Comparison of ENCODE assay signal across 9 mouse cellular contexts in genomic region chr9:116059156-116059555, GRCm38 (mm10).
DNase-seq lines count a peak whose midpoint lies in the region; ATAC-seq and TF ChIP-seq lines count a peak whose summit lies in the region.
"Had no signal": no experiment of that assay in that cellular context is flagged by ENCODE, and none has a peak within 500 bp of the region (broad histone marks: within the 10 kb centered on the region; RNA-seq: fewer than 3 reads in every experiment).

No protein-coding gene starts in this region.

- peak; percentile 90 for ATAC-seq in common myeloid progenitor, adult 5-6 weeks (replicated peaks; ENCODE audit: low read depth, poor library complexity, severe bottlenecking)

- no peaks in the 10 kb centered on the region for H3K4me1 ChIP-seq in lung, adult 2 months (ENCODE audit: control insufficient read depth, insufficient read depth, low read length)
- H3K4me1 ChIP-seq in cerebellum, adult 2 months (ENCODE audit: control insufficient read depth, insufficient read depth, low read length): no peaks in the 10 kb centered on the region
- H3K4me1 ChIP-seq: embryonic facial prominence, embryonic 15.5 days; liver, embryonic 15.5 days had no signal

- no peak for TF ChIP-seq POLR2A in lung, adult 2 months (IDR thresholded peaks at IDR 0.05; ENCODE audit: borderline replicate concordance, extremely low read depth, low read depth, low read length)
- TF ChIP-seq POLR2A in cerebellum, adult 2 months (IDR thresholded peaks at IDR 0.05; ENCODE audit: borderline replicate concordance, insufficient read depth, low read length): no peak

- 25% methylated on average over 4 of the region's 4 CpGs for WGBS in lung, adult 2 months
- WGBS in cerebellum, adult 2 months: 63% methylated on average over 4 of the region's 4 CpGs

- intact Hi-C loops in left cerebral cortex, postnatal 4 days (cut with DNase I): no loop called here
- intact Hi-C loops in gastrocnemius, postnatal 14 days (cut with DNase I; ENCODE audit: low total_unique reads): no loop called here

- no peaks in the 10 kb centered on the region for H3K27me3 ChIP-seq in splenic B cell, adult 2 months (ENCODE audit: control insufficient read depth, insufficient read depth, low read length, poor library complexity, severe bottlenecking)
- H3K27me3 ChIP-seq in cerebellum, adult 2 months (ENCODE audit: control insufficient read depth, insufficient read depth, low read length): no peaks in the 10 kb centered on the region
- H3K27me3 ChIP-seq: embryonic facial prominence, embryonic 15.5 days; liver, embryonic 15.5 days had no signal

- peak; percentile 42 for TF ChIP-seq CTCF in lung, adult 2 months (IDR thresholded peaks at IDR 0.05; ENCODE audit: insufficient read depth, low read length)
- TF ChIP-seq CTCF in cerebellum, adult 2 months (IDR thresholded peaks at IDR 0.05; ENCODE audit: borderline replicate concordance, insufficient read depth, low read depth, low read length): no peak

- no peak overlapping the region for H3K27ac ChIP-seq in cerebellum, adult 2 months (ENCODE audit: insufficient read depth, low read length)
- H3K27ac ChIP-seq: embryonic facial prominence, embryonic 15.5 days; liver, embryonic 15.5 days had no signal

- no peak overlapping the region for H3K4me3 ChIP-seq in lung, adult 2 months (replicated peaks; ENCODE audit: extremely low read depth, low read depth, low read length)
- no peak overlapping the region for H3K4me3 ChIP-seq in cerebellum, adult 2 months (replicated peaks; ENCODE audit: insufficient read depth, low read depth, low read length)
- H3K4me3 ChIP-seq: embryonic facial prominence, embryonic 15.5 days; liver, embryonic 15.5 days had no signal

- no peaks in the 10 kb centered on the region for H3K36me3 ChIP-seq in splenic B cell, adult 2 months (ENCODE audit: control insufficient read depth, insufficient read depth, low read length, poor library complexity, severe bottlenecking)
- H3K36me3 ChIP-seq: embryonic facial prominence, embryonic 15.5 days; liver, embryonic 15.5 days had no signal

- DNase-seq in left cerebral cortex, postnatal 4 days: peak; percentile 15
- no peak for DNase-seq in left cerebral cortex, adult 9 months (ENCODE audit: low spot score in 2 of 2)
- no peak for DNase-seq in lung, adult 2 months
- peak; percentile 88 for DNase-seq in splenic B cell, adult 2 months (ENCODE audit: low read depth, low spot score)
- no peak for DNase-seq in cerebellum, adult 2 months
- no peak for DNase-seq in gastrocnemius, postnatal 14 days

Comparison
In these comparisons a context has a peak if more than half of its experiments do, and no peak if none do; other contexts are left out.
1. DNase-seq: peak in left cerebral cortex, postnatal 4 days (single experiment) and splenic B cell, adult 2 months (single experiment); none in left cerebral cortex, adult 9 months (0 of 2), lung, adult 2 months (single experiment), cerebellum, adult 2 months (0 of 2) and gastrocnemius, postnatal 14 days (single experiment).